Mouse (Mus musculus) bone marrow macrophage, adult 2 months (primary cell): ENCODE data around the gene Inca1. TPM values are rescaled to one million over a fixed set of nuclear protein-coding genes. Genes with fewer than 3 reads are reported as not detected.

Experiments used
- H3K27ac ChIP-seq: 2 replicates; pipeline ENCODE4 v1.5.1; 2012; ENCODE audit warnings: low read depth, low read length; ENCODE audit not compliant: insufficient read depth
- H3K4me1 ChIP-seq: 2 replicates; pipeline ENCODE4 v1.6.1; 2012; ENCODE audit warnings: low read length; ENCODE audit not compliant: control insufficient read depth, insufficient read depth
- H3K4me3 ChIP-seq: 2 replicates; pipeline ENCODE4 v1.5.1; 2012; ENCODE audit warnings: mild to moderate bottlenecking, low read length, moderate library complexity; ENCODE audit not compliant: insufficient read depth
- CTCF ChIP-seq: IDR thresholded peaks from 2 replicates; pipeline ENCODE4 v1.5.1; 2012; ENCODE audit warnings: low read depth, mild to moderate bottlenecking, low read length, moderate library complexity
- POLR2A ChIP-seq: IDR thresholded peaks from 2 replicates; pipeline ENCODE4 v1.6.1; 2012; ENCODE audit warnings: mild to moderate bottlenecking, low read depth, low read length, borderline replicate concordance
- polyA plus RNA-seq: library from polyadenylated mRNA; stranded (reverse); fragments of >200 nt; gene quantifications from 2 replicates; pipeline ENCODE4 v1.2.4, GENCODE M21; 2012; ENCODE audit not compliant: missing spikeins, insufficient read depth, insufficient read length

Gene Inca1
- polyA plus RNA-seq, 1 experiment, result not detected

- Histone ChIP-seq H3K27ac (no peak within 1 kb of the TSS), H3K4me3 (no peak within 1 kb of the TSS), H3K4me1 (no peaks in the 10 kb centered on the region)
- no peak for TF ChIP-seq POLR2A
- no peak for TF ChIP-seq CTCF
These were observed 61.2 kb downstream of the Inca1 start, which contains the start of gene Gp1ba for GRCm38 (mm10) chr11:70638714-70639278. Gene Gp1ba (plus strand): TSS chr11:70639122.

Other genes with a start within 250 kb of the Inca1 start
- 40.5 and 41.6 TPM in 2 replicates for gene Med11, start 248.2 kb downstream of the Inca1 start, polyA plus RNA-seq
- gene Zmynd15, start 240.7 kb downstream of the Inca1 start, polyA plus RNA-seq, result 21.7 and 23.7 TPM in 2 replicates
- 434 and 456 TPM in 2 replicates for gene Cxcl16, start 240.2 kb downstream of the Inca1 start, polyA plus RNA-seq
- 4.3 TPM in 2 replicates for gene Tm4sf5, start 194.9 kb downstream of the Inca1 start, polyA plus RNA-seq
- not detected in 2 replicates for gene Vmo1, start 185.5 kb downstream of the Inca1 start, polyA plus RNA-seq
- not detected in 2 replicates for gene Gltpd2, start 181.0 kb downstream of the Inca1 start, polyA plus RNA-seq
- 141 and 151 TPM in 2 replicates for gene Psmb6, start 174.8 kb downstream of the Inca1 start, polyA plus RNA-seq
- not detected in 2 replicates for gene Gm40193, start 167.2 kb downstream of the Inca1 start, polyA plus RNA-seq
- gene Pld2, start 160.1 kb downstream of the Inca1 start, polyA plus RNA-seq, result 58.4 and 60.9 TPM in 2 replicates
- 139 and 151 TPM in 2 replicates for gene Mink1, start 137.3 kb downstream of the Inca1 start, polyA plus RNA-seq
- not detected in 2 replicates for gene 4930544D05Rik, start 84.3 kb downstream of the Inca1 start, polyA plus RNA-seq
- gene Chrne, start 80.9 kb downstream of the Inca1 start, polyA plus RNA-seq, result not detected in 2 replicates
- gene Gp1ba, start 61.0 kb downstream of the Inca1 start, polyA plus RNA-seq, result not detected in 2 replicates
- 70.1 and 76.6 TPM in 2 replicates for gene Rnf167, start 52.9 kb downstream of the Inca1 start, polyA plus RNA-seq
- 99.9 and 110 TPM in 2 replicates for gene Slc25a11, start 52.7 kb downstream of the Inca1 start, polyA plus RNA-seq
- gene Pfn1, start 45.5 kb downstream of the Inca1 start, polyA plus RNA-seq, result 1,781 and 1,801 TPM in 2 replicates
- 4.7 and 7.4 TPM in 2 replicates for gene Eno3, start 43.0 kb downstream of the Inca1 start, polyA plus RNA-seq
- 86.8 and 101 TPM in 2 replicates for gene Spag7, start 30.7 kb downstream of the Inca1 start, polyA plus RNA-seq
- gene Camta2, start 12.1 kb downstream of the Inca1 start, polyA plus RNA-seq, result 71.4 and 84.6 TPM in 2 replicates
- gene Kif1c, start 393 bp upstream of the Inca1 start, polyA plus RNA-seq, result 56.2 and 57.9 TPM in 2 replicates
- gene Zfp3, start 64.1 kb upstream of the Inca1 start, polyA plus RNA-seq, result 2.7 and 3.3 TPM in 2 replicates
- 1.1 TPM in 1 of 2 replicates, not detected in the other for gene Scimp, start 112.4 kb upstream of the Inca1 start, polyA plus RNA-seq
- gene Rabep1, start 144.6 kb upstream of the Inca1 start, polyA plus RNA-seq, result 49.2 and 51.8 TPM in 2 replicates